Mouse (Mus musculus): ENCODE measurements around the gene Tshr.
"Not testable (repeated sequence)": the region's sequence is repeated elsewhere in the genome, so short reads cannot be mapped to it uniquely, and the experiment has no call there.

Tshr gene

DNA sequence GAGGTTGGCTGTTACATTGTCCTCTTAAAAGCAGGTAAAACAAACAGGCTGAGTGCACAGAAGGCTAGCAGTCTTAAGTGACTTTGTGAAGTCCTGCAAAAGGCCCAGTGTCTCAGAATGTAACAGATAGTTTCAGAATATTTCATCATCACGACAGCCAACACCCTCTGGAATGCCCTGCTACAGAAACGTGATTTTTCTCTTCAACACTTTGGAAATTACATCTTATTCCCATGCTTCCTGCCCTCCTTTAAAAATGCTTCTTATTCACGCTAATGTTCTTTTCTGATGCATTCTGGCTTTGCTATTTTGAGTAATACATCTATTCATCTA is 111.8 kb downstream of the Tshr start:
- no peak for DNase-seq (ENCODE audit: low spot score in 2 of 2)

DNA sequence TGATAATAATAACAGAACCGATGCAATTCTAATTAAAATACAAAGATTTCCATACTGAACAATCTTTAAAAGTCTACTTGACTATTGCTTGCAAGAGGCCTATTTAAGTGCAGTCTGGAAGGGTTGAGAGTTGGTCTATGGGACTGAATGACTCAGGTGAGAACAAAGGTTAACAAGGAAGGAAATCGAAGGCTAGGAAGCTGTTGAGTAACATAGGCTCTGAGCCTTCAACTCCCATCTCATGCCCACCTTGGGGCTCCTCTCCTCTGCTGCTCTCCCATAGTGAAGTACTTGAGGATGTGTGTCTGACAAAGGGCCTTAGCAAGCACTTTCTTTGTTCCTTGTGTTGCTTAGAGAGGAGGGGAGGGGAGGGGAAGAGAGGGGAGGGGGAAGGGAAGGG is 116.1 kb downstream of the Tshr start:
- no peak for DNase-seq (ENCODE audit: low spot score in 2 of 2)

DNA sequence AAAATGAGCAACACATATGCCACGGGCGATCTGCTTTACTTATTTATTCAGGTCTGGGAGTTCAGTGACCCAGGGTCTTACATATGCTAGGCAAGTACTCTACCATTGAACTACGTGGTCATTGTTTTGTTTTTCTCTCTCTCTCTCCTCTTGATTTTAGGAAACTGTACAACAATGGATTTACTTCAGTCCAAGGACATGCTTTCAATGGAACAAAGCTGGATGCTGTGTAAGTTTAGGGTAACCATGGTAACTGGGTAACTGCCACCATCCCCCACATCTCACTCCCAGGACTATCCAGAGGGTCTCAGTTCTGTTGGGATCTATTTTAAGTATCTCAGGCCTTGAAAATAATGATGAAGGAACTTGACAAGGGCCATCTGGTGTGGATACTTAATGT is 127.4 kb downstream of the Tshr start:
- DNase-seq (ENCODE audit: low spot score in 2 of 2): no peak

DNA sequence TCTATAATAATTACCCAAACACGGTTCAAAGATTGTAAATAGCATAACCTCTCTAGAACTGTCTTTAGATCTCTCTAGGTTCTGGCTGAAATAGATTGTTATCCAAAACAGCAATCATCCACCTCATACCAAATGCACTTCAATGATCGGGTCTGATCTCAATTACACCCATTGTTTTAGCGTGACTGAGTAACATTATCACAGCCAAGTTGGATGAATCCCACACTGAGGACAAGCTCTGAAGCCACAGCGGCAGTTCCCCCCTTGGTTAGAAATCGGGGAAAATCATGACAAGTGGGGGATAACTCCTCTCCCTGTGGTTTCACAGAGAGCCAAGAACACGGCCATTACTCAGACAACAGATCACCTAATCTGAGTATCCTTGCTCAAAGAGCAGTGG is 129.6 kb downstream of the Tshr start:
- no peak for DNase-seq (ENCODE audit: low spot score in 2 of 2)

DNA sequence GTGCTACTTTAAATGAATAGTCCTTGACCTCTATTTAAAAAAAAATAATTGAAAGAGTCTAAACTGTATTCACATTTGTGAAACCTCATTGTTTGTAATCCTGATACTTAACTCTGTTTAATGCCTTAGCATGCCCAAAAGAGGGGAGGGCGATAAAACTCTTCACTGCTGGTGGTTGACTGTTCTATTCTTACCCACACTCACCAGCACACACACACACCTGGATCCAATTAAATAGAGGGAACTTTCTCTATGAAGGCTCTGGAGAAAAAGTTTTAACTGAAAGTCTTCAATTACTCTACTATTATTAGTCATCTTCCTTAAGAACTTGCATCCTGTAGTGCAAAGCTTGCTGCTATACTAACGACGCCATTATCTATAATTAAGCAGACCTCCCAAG is 133.4 kb downstream of the Tshr start:
- DNase-seq (ENCODE audit: low spot score in 2 of 2): no peak

DNA sequence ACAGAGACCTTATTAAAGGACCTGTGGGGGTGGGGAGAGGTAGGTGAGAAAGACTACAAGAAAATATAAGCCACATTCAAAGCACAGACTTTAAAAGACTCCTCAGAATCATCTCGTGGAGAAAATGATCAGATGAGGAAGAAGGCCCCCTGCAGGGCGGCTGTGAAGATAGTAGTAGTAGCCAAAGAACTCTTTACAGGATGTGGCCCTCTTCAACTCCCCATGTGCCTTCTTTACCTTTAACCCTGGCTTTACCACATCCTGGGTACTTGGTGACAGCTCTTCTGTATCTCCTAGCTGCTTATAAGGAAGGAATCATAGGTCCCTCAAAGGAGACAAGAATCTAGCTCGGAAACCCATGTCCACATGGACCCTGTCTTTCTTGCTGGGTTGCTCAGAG is 139.3 kb downstream of the Tshr start:
- DNase-seq (ENCODE audit: low spot score in 2 of 2): no peak

DNA sequence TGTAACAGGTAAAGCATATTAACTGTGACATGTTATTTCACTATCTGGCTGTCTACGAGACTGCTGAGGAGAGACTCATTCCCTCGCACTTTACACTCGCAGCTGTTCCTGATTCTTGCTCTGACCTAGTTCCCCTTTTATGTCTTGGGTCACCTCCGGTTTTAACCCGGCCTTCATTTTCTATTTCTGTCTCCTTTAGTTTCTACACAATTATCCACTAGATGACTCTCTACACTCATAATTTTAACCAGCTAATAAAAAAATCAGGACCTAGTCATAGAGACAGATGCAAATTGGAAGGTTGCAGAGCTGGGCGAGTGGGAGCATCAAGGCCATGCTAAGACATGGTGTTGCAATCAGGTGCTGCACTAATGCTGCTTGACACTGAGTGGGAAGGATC is 150.2 kb downstream of the Tshr start:
- no peak for DNase-seq (ENCODE audit: low spot score in 2 of 2)

DNA sequence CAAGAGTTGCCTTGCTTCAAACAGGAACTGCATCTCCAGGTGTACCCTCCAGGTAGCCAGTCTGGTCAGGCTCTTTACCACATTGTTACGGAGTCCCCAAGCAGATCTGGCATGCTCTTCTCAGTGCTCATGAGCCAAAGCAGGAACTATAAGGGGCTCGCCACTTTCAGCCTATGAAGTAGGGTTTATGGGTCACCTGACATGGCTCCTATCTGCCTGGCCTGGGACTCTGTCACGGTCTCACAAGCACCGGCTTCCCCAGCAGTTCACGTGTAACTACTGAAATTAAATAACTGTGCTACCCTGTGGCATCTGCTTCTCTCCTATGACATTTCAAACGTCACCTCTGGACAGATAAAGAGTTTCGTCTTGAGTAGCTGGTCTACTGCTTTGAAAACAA is 155.8 kb downstream of the Tshr start:
- no peak for DNase-seq (ENCODE audit: low spot score in 2 of 2)

DNA sequence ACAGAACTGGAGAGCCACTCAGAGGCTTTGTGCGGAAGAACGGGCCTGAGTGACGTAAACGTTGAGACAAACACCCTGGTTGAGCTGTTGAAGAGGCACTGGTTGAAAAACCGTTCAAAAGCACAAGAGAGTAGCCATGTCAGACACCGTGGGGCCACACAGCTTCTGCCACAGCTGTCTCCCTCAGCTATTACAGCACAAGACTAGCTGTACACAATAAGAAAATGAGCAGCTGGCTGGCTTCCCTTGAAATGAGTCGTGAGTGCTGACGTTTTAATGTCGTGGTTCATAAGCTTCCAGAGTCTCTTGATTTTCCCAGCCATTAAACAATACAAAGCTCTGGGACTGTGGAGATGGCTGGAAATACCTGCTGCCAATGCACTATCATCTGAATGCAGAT is 165.1 kb downstream of the Tshr start:
- DNase-seq (ENCODE audit: low spot score in 2 of 2): no peak

DNA sequence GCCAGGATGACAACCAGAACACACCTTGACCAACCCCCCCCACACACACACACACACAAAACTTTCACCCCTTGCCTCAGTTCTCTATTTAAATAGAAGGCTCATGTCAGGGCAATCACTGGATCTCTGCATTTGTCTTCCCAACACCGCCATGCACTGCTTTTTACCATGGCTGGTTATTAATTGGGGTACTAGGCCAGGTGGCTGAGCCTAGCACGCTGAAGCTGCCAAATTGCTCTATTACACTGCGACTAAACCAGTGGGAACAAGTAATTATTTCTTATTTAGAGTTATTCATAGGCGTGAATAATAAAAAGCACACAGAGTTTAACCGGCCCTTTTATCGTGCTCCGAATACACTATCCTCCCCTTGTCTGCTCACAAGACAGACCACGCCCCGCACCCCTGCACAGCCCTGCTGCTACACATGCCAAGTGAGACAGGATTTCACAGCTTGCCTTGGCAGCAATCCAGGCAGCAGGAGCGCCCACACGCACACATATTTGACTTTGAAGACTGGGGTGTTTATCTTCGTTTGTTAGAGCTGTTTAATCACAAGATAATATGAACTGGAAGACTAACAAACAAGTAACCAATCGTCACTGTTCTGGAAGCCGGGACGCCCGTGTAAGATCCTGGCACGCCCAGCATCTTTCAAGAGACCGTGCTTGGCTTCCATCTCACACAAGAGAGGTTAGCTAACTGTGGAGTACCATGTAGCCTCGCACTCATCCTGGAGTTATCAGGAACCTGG is 167.6 kb downstream of the Tshr start:
- DNase-seq (ENCODE audit: low spot score in 2 of 2): peak; percentile 49 to 66

DNA sequence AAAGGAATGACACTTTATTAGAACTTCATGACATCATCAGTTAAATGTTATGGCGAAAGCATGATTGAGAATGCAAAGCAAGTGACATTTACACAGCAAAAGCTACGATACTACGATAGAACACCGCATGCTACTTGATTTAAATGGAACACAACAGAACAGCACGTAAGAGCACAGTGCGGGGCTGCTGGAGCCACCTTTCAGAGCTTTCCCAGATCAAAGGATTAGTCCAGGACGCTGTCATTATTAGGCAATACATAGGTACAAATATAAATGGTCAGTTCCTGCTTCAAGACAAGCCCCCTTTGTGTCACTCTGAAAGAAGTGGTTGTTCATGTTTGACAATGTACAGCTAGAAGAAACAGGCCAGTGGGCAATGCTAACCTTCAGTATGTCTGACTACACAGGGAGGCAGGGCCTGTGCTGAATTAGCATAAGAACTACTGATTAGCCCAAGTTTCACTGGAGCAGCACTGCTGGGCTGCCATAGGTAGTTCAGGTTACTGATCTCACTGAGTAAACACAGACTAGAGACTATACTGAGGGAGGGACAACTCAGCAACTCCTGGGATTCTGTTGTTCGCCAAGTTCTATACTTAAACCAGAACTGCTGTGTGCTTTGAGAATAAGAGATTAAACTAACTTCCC is 173.1 kb downstream of the Tshr start:
- not testable (repeated sequence) for DNase-seq (ENCODE audit: low spot score in 2 of 2)

DNA sequence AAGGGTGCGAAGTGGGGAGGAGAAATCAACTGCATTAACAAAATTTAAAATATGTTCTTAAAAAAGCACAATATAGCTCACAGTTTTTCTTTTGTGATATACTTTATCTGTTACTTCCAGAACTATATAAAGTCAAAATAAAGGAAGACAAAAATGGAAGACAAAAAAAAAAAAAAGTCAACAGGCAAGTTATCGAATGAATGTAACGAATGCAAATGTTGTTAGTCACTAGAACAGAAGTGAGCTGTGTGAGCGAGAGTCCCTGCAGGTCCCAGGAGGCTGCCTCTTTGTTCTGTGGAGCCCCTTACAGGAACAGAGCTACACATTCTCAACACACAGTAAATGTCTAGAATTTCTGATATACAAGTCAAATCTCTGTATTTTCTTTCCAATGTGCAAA is 173.8 kb downstream of the Tshr start:
- not testable (repeated sequence) for DNase-seq (ENCODE audit: low spot score in 2 of 2)

DNA sequence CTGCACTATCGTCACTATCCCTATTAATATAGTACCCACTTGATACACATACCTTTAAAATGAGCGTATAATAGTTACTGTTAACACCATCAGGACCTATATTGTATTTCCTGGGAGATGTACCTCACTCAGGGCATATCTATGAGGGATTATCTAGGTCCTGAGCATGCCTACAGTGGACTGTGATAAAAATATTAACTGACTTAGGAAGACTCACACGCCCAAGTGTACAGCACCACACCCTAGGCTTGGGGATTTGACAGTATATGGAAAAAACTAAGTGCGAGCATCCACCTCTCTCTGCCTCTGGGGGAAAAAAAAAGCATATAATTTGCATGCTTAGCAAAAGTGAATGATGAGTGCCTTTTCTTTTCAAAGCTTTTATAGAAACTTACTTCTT is 182.8 kb downstream of the Tshr start:
- DNase-seq (ENCODE audit: low spot score in 2 of 2): no peak

DNA sequence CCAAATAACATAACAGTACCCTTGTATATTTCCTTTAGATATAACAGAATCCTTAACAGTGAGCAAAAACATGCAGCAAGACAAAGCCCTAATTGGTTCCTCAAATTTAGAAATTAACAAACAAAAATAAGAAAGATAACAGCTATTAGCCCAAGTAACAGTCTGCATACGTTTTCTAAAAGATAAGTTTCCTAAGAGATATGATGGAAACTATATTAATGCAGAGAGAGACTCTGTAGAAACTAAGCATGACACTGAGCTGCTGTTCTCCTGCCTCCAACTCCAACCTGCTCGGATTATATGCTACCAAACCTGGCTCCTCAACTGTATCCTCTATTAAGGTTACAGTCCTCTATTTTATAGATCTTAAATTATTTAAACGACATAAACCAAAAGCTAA is 184.9 kb downstream of the Tshr start:
- no peak for DNase-seq (ENCODE audit: low spot score in 2 of 2)

DNA sequence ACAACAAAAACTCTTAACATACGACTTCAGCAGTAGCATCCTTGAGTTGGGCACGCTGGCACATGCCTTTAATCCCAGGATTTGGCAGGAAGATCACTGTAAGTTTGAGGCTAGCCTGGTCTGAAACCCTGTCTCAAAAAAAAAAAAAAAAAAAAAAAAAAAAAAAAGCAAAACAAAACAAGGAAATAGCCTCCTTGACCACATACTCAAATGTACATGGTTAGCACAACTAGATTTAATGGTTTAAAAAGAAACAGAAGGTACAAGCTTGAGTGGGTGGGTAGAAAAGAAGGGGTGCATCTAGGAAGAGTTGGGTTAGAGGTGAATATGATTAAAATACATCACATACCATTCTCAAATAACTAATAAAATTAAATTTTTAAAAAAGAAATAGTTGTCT is 187.3 kb downstream of the Tshr start:
- DNase-seq (ENCODE audit: low spot score in 2 of 2): no peak

DNA sequence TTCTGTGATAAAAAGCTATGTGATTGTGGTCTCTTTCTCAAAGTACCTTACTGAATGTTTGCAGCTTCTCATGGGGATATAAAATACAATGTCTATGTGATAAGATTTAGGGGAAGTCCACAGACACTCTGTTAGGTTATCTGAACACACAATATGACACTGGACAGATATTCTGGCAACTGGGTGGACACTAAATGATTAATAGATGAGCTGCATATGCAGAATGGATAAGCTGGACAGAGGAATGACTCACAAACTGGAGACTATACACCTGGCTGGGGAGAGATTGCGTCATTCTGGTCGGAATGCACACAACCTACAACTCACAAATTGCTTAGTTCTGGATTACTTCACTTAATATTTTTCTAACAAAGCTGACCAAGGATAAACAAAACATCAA is 195.3 kb downstream of the Tshr start:
- no peak for DNase-seq (ENCODE audit: low spot score in 2 of 2)

DNA sequence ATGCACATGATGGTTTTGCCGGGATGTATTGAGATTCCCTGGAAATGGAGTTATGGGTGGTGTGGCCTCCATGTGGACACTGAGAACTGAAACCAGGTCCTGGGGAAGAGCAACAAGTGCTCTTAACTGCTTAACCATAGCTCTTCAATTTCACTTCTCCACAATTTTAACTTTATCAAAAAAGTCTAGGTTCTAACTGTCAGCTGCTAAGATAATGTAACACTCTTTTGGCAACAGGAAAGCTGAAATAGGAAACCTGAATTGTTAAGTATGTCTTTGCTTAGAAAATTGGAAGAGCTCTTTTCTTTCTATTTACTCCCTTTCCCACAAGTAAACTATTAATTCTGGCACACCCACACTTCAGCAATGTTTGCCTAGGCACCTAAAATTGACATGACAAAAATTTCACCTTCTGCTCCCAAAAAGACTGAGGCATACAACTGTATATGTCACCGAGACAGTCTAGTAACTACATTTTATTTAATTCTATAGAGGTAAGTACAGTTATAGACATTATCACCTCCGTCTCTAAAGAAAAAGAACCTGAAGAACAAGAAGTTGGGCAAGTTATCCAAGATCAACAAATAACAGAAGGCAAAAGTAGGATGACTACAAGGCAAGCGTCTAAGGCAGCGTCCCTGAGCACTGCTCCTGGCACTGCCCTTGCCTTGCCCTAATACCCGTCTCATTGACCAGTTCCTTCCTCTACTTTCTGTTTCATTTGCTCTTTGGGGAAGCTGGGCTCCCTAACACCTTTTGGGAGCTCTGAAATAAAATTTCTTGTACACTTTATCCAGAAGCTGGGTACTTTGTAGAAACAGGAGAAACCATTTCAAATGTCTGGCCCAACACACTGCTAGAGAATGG is 197.1 kb downstream of the Tshr start:
- no peak for DNase-seq (ENCODE audit: low spot score in 2 of 2)

DNA sequence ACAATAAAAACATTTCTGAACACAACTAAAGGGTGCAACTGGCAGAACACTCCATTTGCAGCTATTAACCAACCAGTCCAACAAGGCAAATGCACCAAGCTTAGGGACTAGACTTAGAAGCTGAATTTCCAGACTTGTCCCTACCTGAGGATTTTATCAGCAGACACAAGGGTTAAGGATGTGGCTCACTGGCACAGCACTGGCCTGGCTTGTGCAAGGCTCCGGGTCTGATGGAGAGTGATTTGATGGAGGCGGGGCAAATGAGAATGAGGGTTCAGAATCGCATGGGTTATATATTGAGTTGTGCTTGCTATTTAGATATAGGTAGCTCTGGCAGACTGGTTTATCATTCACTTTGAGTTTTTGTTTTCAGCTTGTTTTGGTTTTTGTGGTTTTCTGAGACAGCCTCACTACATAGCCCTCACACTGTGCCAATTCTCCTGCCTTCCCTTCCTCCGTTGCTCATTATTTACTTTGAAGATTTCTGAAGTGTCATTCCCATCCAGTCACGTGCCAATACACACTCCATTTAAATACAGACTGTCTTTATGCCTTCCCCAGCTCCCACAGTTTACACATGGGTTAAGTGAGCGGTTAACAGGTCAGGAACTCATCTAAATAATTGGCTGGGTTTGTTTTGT is 198.1 kb downstream of the Tshr start:
- no peak for DNase-seq (ENCODE audit: low spot score in 2 of 2)

DNA sequence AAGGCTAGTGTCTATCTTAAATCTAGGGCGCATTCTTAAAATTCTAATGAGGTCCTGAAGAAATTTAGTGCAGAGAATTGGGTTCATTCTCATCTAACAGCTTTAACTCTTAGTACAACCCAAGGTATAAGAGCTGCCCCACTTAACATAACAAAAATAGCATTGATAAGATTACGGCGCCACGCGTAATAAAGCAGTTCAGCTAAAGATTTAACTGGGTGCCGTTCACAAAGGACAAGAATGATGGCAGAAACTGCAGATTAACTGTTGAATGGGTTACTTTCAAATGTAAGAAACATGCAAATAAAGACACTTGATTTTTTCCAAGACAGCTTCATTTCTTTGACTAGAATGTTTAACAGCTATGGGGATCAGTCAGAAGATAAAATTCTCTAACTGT is 199.0 kb downstream of the Tshr start:
- DNase-seq (ENCODE audit: low spot score in 2 of 2): no peak

DNA sequence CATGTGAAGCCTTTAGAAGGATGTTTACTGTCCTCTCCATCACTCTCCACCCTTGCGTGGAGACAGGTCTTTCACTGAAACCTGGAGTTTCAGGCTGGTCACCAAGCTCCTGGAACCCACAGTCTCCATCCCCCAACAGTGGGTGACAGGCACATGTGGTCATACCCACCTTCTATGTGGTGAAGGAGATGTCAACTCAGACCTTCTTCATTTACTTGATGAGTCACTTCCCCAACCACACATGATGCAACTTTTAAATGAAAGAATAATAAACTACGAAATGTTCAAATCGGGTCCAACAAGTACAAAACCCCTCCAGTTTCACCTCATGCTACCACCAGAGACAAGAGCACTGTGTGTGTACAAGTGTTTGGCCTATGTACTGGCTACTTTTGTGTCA is 200.8 kb downstream of the Tshr start:
- DNase-seq (ENCODE audit: low spot score in 2 of 2): no peak

DNA sequence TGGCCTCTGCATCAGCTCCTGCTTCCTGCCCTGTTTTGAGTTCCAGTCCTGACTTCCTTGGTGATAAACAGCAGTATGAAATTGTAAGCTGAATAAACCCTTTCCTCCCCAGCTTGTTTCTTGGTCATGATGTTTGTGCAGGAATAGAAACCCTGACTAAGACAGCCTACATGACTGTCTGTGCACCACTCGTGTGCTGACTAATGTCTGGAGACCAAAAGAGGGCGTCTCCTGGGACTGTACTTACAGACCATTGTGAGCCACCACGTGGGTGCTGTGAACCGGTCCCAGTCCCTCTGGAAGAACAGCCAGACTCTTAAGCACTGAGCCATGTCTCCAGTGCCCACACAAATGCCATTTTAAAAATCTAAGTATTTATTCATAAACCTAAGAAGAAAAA is 201.5 kb downstream of the Tshr start:
- DNase-seq (ENCODE audit: low spot score in 2 of 2): not testable (repeated sequence)

DNA sequence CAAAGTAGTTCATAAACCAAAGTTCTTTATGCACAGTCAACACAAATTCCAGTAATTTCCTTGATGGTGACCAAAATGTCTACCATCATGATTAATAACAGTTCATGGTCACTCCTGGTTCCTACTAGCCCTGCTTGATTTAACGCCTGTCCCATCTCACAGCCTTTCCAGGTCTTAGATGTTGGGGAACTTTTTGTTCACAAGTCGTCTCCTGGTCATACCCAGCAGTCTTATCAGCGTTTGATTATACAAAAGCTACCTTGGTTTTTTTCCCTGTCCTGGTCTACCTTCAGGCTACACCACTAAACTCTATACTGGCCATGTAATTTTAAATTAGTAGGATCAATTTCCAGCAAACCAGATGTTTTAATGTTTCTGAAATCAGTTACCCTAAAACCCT is 202.7 kb downstream of the Tshr start:
- DNase-seq (ENCODE audit: low spot score in 2 of 2): no peak
